Mouse (Mus musculus): ENCODE measurements around the gene Gmds. TPM values are rescaled to one million over a fixed set of nuclear protein-coding genes. Genes with fewer than 3 reads are reported as not detected.

Gmds gene
- total RNA-seq, 1 experiment, result 7.3 TPM

DNA sequence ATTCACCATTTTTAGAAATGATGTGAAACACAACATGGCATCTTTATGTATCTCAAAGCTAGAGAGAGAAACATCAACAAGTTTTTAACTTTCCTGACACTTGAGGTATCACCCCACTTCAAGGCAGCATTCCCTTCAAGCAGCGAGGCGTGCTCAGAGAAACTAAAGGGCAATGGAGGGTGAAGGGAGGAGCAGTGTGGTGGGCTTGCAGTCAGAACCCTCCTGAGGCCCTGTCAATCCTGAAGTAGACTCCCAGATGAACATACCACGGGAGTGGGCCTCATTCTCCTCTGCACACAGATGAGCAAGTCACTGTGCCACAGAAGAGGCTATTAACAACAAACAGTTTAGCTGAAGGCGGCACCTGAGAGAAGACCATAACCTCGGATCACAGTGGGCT lies 439.1 kb downstream of the Gmds start:
- Histone ChIP-seq H3K4me1 (ENCODE audit: control insufficient read depth in 2 of 2, insufficient read depth in 2 of 2, low read length in 2 of 2, poor library complexity in 1 of 2) (peaks cover 0 to 2% of the 10 kb centered on the region in 2 experiments; a peak in 1 of 4 replicates), H3K27ac (ENCODE audit: insufficient read depth, low read depth, low read length, poor library complexity, severe bottlenecking) (no peak overlapping the region), H3K9me3 (ENCODE audit: control insufficient read depth, insufficient read depth, low read depth, low read length) (no peaks in the 10 kb centered on the region), H3K4me3 (ENCODE audit: insufficient read depth in 1 of 2, low read depth in 1 of 2, low read length in 2 of 2, poor library complexity in 1 of 2, severe bottlenecking in 1 of 2) (no peak overlapping the region), H3K9ac (ENCODE audit: insufficient read depth, low read depth, low read length, poor library complexity, severe bottlenecking) (no peak overlapping the region), H3K36me3 (ENCODE audit: control insufficient read depth, insufficient read depth, low read length, poor library complexity, severe bottlenecking) (no peaks in the 10 kb centered on the region)
- in situ Hi-C loops (cut with MboI; ENCODE audit: low sequenced_read_pairs in 2 of 2, unreplicated experiment in 2 of 2), result no loop called here
- no peak for DNase-seq (ENCODE audit: low read depth, low spot score)
- TF ChIP-seq ZC3H11A (IDR thresholded peaks at IDR 0.05; ENCODE audit: borderline replicate concordance, low read depth, low read length) (no peak), ZNF384 (IDR thresholded peaks at IDR 0.05; ENCODE audit: low read depth, low read length) (no peak), MAFK (IDR thresholded peaks at IDR 0.05; ENCODE audit: insufficient read depth, low read depth, low read length) (no peak), HCFC1 (IDR thresholded peaks at IDR 0.05; ENCODE audit: borderline replicate concordance, insufficient read depth, low read length) (no peak), CHD2 (IDR thresholded peaks at IDR 0.05; ENCODE audit: low read depth, low read length) (no peak)

GRCm38 (mm10) chr13:31897493-31897892 lies 441.0 kb downstream of the Gmds start:
- Histone ChIP-seq H3K9ac (ENCODE audit: insufficient read depth, low read depth, low read length, poor library complexity, severe bottlenecking) (no peak overlapping the region), H3K4me1 (ENCODE audit: control insufficient read depth in 2 of 2, insufficient read depth in 2 of 2, low read length in 2 of 2, poor library complexity in 1 of 2) (peaks cover 0 to 2% of the 10 kb centered on the region in 2 experiments; a peak in 1 of 4 replicates), H3K4me3 (ENCODE audit: insufficient read depth in 1 of 2, low read depth in 1 of 2, low read length in 2 of 2, poor library complexity in 1 of 2, severe bottlenecking in 1 of 2) (no peak overlapping the region), H3K9me3 (ENCODE audit: control insufficient read depth, insufficient read depth, low read depth, low read length) (no peaks in the 10 kb centered on the region), H3K27ac (ENCODE audit: insufficient read depth, low read depth, low read length, poor library complexity, severe bottlenecking) (no peak overlapping the region), H3K36me3 (ENCODE audit: control insufficient read depth, insufficient read depth, low read length, poor library complexity, severe bottlenecking) (no peaks in the 10 kb centered on the region)
- DNase-seq (ENCODE audit: low read depth, low spot score), result no peak
- in situ Hi-C loops (cut with MboI; ENCODE audit: low sequenced_read_pairs in 2 of 2, unreplicated experiment in 2 of 2), result no loop called here
- no peak for TF ChIP-seq MAFK (IDR thresholded peaks at IDR 0.05; ENCODE audit: insufficient read depth, low read depth, low read length)
- no peak for TF ChIP-seq HCFC1 (IDR thresholded peaks at IDR 0.05; ENCODE audit: borderline replicate concordance, insufficient read depth, low read length)
- TF ChIP-seq CHD2 (IDR thresholded peaks at IDR 0.05; ENCODE audit: low read depth, low read length), result no peak
- no peak for TF ChIP-seq ZC3H11A (IDR thresholded peaks at IDR 0.05; ENCODE audit: borderline replicate concordance, low read depth, low read length)
- no peak for TF ChIP-seq ZNF384 (IDR thresholded peaks at IDR 0.05; ENCODE audit: low read depth, low read length)

- no peak overlapping the region for H3K4me3 ChIP-seq (ENCODE audit: insufficient read depth in 1 of 2, low read depth in 1 of 2, low read length in 2 of 2, poor library complexity in 1 of 2, severe bottlenecking in 1 of 2)
- no peak for TF ChIP-seq ZNF384 (IDR thresholded peaks at IDR 0.05; ENCODE audit: low read depth, low read length)
- no peak for TF ChIP-seq ZC3H11A (IDR thresholded peaks at IDR 0.05; ENCODE audit: borderline replicate concordance, low read depth, low read length)
- TF ChIP-seq CHD2 (IDR thresholded peaks at IDR 0.05; ENCODE audit: low read depth, low read length), result no peak
- TF ChIP-seq HCFC1 (IDR thresholded peaks at IDR 0.05; ENCODE audit: borderline replicate concordance, insufficient read depth, low read length), result no peak
- no peaks in the 10 kb centered on the region for H3K4me1 ChIP-seq (ENCODE audit: control insufficient read depth in 2 of 2, insufficient read depth in 2 of 2, low read length in 2 of 2, poor library complexity in 1 of 2)
- no peak for DNase-seq (ENCODE audit: low read depth, low spot score)
- in situ Hi-C loops (cut with MboI; ENCODE audit: low sequenced_read_pairs in 2 of 2, unreplicated experiment in 2 of 2), result no loop called here
- H3K36me3 ChIP-seq (ENCODE audit: control insufficient read depth, insufficient read depth, low read length, poor library complexity, severe bottlenecking), result no peaks in the 10 kb centered on the region
- no peaks in the 10 kb centered on the region for H3K9me3 ChIP-seq (ENCODE audit: control insufficient read depth, insufficient read depth, low read depth, low read length)
- no peak overlapping the region for H3K27ac ChIP-seq (ENCODE audit: insufficient read depth, low read depth, low read length, poor library complexity, severe bottlenecking)
- H3K9ac ChIP-seq (ENCODE audit: insufficient read depth, low read depth, low read length, poor library complexity, severe bottlenecking), result no peak overlapping the region
Measured at GRCm38 (mm10) chr13:31894511-31894910, 444.0 kb downstream of the Gmds start.

GRCm38 (mm10) chr13:31892913-31893514 lies 445.5 kb downstream of the Gmds start:
- Histone ChIP-seq H3K9me3 (ENCODE audit: control insufficient read depth, insufficient read depth, low read depth, low read length) (no peaks in the 10 kb centered on the region), H3K36me3 (ENCODE audit: control insufficient read depth, insufficient read depth, low read length, poor library complexity, severe bottlenecking) (no peaks in the 10 kb centered on the region), H3K9ac (ENCODE audit: insufficient read depth, low read depth, low read length, poor library complexity, severe bottlenecking) (no peak overlapping the region), H3K4me3 (ENCODE audit: insufficient read depth in 1 of 2, low read depth in 1 of 2, low read length in 2 of 2, poor library complexity in 1 of 2, severe bottlenecking in 1 of 2) (no peak overlapping the region), H3K4me1 (ENCODE audit: control insufficient read depth in 2 of 2, insufficient read depth in 2 of 2, low read length in 2 of 2, poor library complexity in 1 of 2) (no peaks in the 10 kb centered on the region), H3K27ac (ENCODE audit: insufficient read depth, low read depth, low read length, poor library complexity, severe bottlenecking) (no peak overlapping the region)
- in situ Hi-C loops (cut with MboI; ENCODE audit: low sequenced_read_pairs in 2 of 2, unreplicated experiment in 2 of 2), result no loop called here
- DNase-seq (ENCODE audit: low read depth, low spot score), result no peak
- TF ChIP-seq ZNF384 (IDR thresholded peaks at IDR 0.05; ENCODE audit: low read depth, low read length) (no peak), HCFC1 (IDR thresholded peaks at IDR 0.05; ENCODE audit: borderline replicate concordance, insufficient read depth, low read length) (no peak), MAFK (IDR thresholded peaks at IDR 0.05; ENCODE audit: insufficient read depth, low read depth, low read length) (no peak), CHD2 (IDR thresholded peaks at IDR 0.05; ENCODE audit: low read depth, low read length) (no peak), ZC3H11A (IDR thresholded peaks at IDR 0.05; ENCODE audit: borderline replicate concordance, low read depth, low read length) (no peak)

Data from ES-E14 (cell line).